Mouse (Mus musculus): ENCODE measurements around the gene Ppat. TPM values are rescaled to one million over a fixed set of nuclear protein-coding genes. Genes with fewer than 3 reads are reported as not detected.

Gene Ppat
- polyA plus RNA-seq, 1 experiment from 2014 or later, result 32.7 TPM

- H3K27ac ChIP-seq (ENCODE audit: low read length), result peak overlapping the region; percentile 93
- WGBS, result 27% methylated on average over 3 of the region's 3 CpGs
- H3K4me2 ChIP-seq (ENCODE audit: low read depth, low read length), result peak overlapping the region; percentile 81
- ATAC-seq (ENCODE audit: low read depth), result no peak
- 0 out of 2 replicates have a peak, but pooled peaks cover 2% of the 10 kb centered on the region for H3K36me3 ChIP-seq (ENCODE audit: control insufficient read depth, insufficient read depth, low read length)
- H3K4me1 ChIP-seq (replicated peaks; ENCODE audit: control insufficient read depth, insufficient read depth, low read length), result peaks cover 2% of the 10 kb centered on the region; the same call in 1 of the 2 replicates
- no peaks in the 10 kb centered on the region for H3K9me3 ChIP-seq (ENCODE audit: control insufficient read depth, low read length)
- peak overlapping the region; percentile 93 for H3K9ac ChIP-seq (ENCODE audit: low read length)
- H3K4me3 ChIP-seq (ENCODE audit: low read length), result peak overlapping the region; percentile 83
- no peaks in the 10 kb centered on the region for H3K27me3 ChIP-seq (ENCODE audit: control insufficient read depth, insufficient read depth, low read depth, low read length)
Measured at GRCm38 (mm10) chr5:76906155-76906499, 45.3 kb downstream of the Ppat start.

DNA sequence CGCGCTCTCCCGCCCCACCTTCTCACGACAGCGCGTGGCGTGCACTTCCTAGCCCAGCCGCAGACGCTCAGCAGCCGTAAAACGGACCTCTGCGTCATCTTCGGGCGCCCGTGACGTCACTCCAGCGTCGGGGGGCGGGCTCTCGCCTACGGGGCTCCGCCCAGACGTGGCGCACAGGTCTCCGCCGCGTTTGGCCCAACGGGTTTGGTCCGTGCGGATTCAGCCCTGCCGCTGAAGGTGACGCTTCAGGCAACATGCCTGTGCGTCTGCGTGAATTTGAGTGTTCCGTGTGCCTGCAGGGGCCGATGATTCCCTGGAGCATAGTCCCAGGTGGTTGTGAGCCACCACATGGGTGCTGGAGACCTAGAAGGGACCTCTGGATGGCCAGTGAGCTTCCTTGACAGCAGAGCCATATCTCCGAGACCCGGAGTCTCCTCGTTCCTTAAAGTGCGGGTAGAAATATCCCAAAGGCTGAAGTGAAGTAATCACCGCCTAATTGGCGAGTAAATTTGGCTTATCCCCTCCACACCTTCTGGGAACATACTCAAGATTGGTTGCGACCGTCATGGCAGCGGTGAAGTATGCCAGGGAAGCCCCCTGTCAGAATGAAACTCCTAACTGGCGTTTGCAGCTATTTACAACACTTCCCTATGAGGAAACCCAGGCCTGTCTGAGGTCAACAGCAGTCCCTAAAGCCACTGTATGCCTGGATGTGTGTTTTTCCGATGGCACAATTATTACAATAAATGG is 45.8 kb downstream of the Ppat start, which contains the start of gene Aasdh:
Aasdh (minus strand) TSS at position 110 of the 750 bp plus-strand sequence.
- Histone ChIP-seq H3K27me3 (ENCODE audit: control insufficient read depth, insufficient read depth, low read depth, low read length) (no peaks in the 10 kb centered on the region), H3K9me3 (ENCODE audit: control insufficient read depth, low read length) (no peaks in the 10 kb centered on the region), H3K36me3 (ENCODE audit: control insufficient read depth, insufficient read depth, low read length) (0 out of 2 replicates have a peak, but pooled peaks cover 2% of the 10 kb centered on the region), H3K4me2 (ENCODE audit: low read depth, low read length) (peak within 1 kb of the TSS; percentile 81), H3K27ac (ENCODE audit: low read length) (peak within 1 kb of the TSS; percentile 93), H3K9ac (ENCODE audit: low read length) (peak within 1 kb of the TSS; percentile 93), H3K4me3 (ENCODE audit: low read length) (peak within 1 kb of the TSS; percentile 83), H3K4me1 (replicated peaks; ENCODE audit: control insufficient read depth, insufficient read depth, low read length) (peaks cover 2% of the 10 kb centered on the region; the same call in 1 of the 2 replicates)
- WGBS, result under 1% methylated on average over 47 of the region's 47 CpGs
- ATAC-seq (ENCODE audit: low read depth), result peak; percentile 100

- peaks cover 2% of the 10 kb centered on the region; the same call in 1 of the 2 replicates for H3K4me1 ChIP-seq (replicated peaks; ENCODE audit: control insufficient read depth, insufficient read depth, low read length)
- H3K9me3 ChIP-seq (ENCODE audit: control insufficient read depth, low read length), result no peaks in the 10 kb centered on the region
- H3K27me3 ChIP-seq (ENCODE audit: control insufficient read depth, insufficient read depth, low read depth, low read length), result no peaks in the 10 kb centered on the region
- WGBS, result under 1% methylated on average over 19 of the region's 19 CpGs
- ATAC-seq (ENCODE audit: low read depth), result peak; percentile 46; the same call in 1 of the 2 replicates
- H3K27ac ChIP-seq (ENCODE audit: low read length), result peak overlapping the region; percentile 93
- H3K4me3 ChIP-seq (ENCODE audit: low read length), result peak overlapping the region; percentile 83
- 0 out of 2 replicates have a peak, but pooled peaks cover 2% of the 10 kb centered on the region for H3K36me3 ChIP-seq (ENCODE audit: control insufficient read depth, insufficient read depth, low read length)
- H3K9ac ChIP-seq (ENCODE audit: low read length), result peak overlapping the region; percentile 93
- H3K4me2 ChIP-seq (ENCODE audit: low read depth, low read length), result peak overlapping the region; percentile 81
Measured at GRCm38 (mm10) chr5:76904713-76905404, 46.5 kb downstream of the Ppat start.

DNA sequence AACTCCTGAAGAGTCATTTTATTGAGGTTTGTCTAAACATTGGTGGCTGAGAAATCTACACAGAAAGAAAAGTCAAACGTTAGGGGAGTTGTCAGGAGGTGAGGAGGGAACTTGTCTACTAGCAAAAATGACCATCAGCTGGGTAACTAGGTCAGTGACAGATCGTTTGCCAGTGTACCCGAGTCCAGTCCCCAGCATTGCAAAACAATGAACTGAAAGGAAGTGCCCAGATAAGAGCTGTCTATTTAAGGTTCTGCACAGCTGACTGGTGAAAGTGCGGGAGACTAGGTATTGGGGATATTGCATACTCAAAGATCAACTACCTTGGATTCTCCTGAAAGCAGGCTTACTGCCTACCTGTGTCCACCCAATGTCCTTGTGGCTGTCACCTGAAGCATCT is 49.2 kb downstream of the Ppat start:
- H3K27me3 ChIP-seq (ENCODE audit: control insufficient read depth, insufficient read depth, low read depth, low read length), result no peaks in the 10 kb centered on the region

GRCm38 (mm10) chr5:76893084-76893483 is 58.3 kb downstream of the Ppat start:
- no peak for ATAC-seq (ENCODE audit: low read depth)
- H3K36me3 ChIP-seq (ENCODE audit: control insufficient read depth, insufficient read depth, low read length), result peaks cover 5% of the 10 kb centered on the region; the same call in 1 of the 2 replicates
- 66% methylated on average over 2 of the region's 2 CpGs for WGBS
- no peak overlapping the region for H3K4me2 ChIP-seq (ENCODE audit: low read depth, low read length)
- no peaks in the 10 kb centered on the region for H3K27me3 ChIP-seq (ENCODE audit: control insufficient read depth, insufficient read depth, low read depth, low read length)
- H3K4me3 ChIP-seq (ENCODE audit: low read length), result no peak overlapping the region
- H3K9me3 ChIP-seq (ENCODE audit: control insufficient read depth, low read length), result no peaks in the 10 kb centered on the region
- H3K4me1 ChIP-seq (replicated peaks; ENCODE audit: control insufficient read depth, insufficient read depth, low read length), result no peaks in the 10 kb centered on the region
- H3K9ac ChIP-seq (ENCODE audit: low read length), result no peak overlapping the region
- no peak overlapping the region for H3K27ac ChIP-seq (ENCODE audit: low read length)

More for the DNA sequence above, 49.2 kb downstream of the Ppat start:
- H3K9me3 ChIP-seq (ENCODE audit: control insufficient read depth, low read length), result no peaks in the 10 kb centered on the region
- WGBS, result 66% methylated on average over 4 of the region's 4 CpGs
- H3K27ac ChIP-seq (ENCODE audit: low read length), result no peak overlapping the region
- no peak overlapping the region for H3K4me3 ChIP-seq (ENCODE audit: low read length)
- H3K9ac ChIP-seq (ENCODE audit: low read length), result no peak overlapping the region
- H3K4me2 ChIP-seq (ENCODE audit: low read depth, low read length), result no peak overlapping the region
- H3K36me3 ChIP-seq (ENCODE audit: control insufficient read depth, insufficient read depth, low read length), result no peaks in the 10 kb centered on the region
- ATAC-seq (ENCODE audit: low read depth), result no peak
- peaks cover 2% of the 10 kb centered on the region; the same call in 1 of the 2 replicates for H3K4me1 ChIP-seq (replicated peaks; ENCODE audit: control insufficient read depth, insufficient read depth, low read length)

DNA sequence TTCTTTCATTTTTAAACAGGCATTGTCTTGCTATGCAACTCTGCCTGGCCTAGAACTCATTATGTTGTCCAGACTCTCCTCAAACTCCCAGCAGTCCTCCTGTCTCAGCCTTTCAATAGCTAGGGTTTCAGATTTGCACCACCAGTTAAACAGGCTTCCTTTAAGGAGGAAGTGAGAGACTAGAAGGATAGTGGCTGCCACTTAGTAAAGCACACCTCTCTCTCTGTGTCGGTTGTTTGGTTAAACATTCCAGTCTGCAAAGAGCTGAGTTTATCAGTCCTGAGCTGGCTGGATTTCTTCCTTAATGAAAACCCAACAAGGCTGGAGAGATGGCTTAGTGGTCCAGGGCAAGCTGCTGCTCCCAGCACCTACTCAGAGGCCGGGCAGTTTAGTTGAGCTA is 58.8 kb downstream of the Ppat start:
- WGBS, result 32% methylated on average over 2 of the region's 2 CpGs
- H3K27ac ChIP-seq (ENCODE audit: low read length), result peak overlapping the region; percentile 20; the same call in 1 of the 2 replicates

DNA sequence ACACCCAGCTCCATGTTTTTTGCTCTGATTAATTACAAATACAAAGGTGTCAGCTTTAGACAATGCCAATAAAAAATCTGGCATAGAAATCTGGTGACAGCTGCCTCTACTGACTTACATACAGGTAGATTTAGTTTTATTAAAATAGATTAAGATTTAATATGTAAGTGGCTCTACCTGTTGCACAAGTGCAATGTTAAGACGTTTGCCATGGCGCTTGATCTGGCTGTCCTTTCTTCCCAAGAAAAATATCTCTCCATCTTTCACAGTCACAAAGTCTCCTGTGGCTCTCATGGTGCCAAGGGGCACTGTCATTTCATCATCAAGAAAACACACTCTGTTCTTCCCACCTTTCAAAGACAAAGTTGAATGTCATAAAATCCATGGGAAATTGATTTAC is 64.4 kb downstream of the Ppat start:
- WGBS, result 87% methylated on average over 2 of the region's 2 CpGs
- H3K4me2 ChIP-seq (ENCODE audit: low read depth, low read length), result no peak overlapping the region
- H3K4me3 ChIP-seq (ENCODE audit: low read length), result no peak overlapping the region
- no peak for ATAC-seq (ENCODE audit: low read depth)
- H3K36me3 ChIP-seq (ENCODE audit: control insufficient read depth, insufficient read depth, low read length), result peaks cover 21% of the 10 kb centered on the region
- no peaks in the 10 kb centered on the region for H3K4me1 ChIP-seq (replicated peaks; ENCODE audit: control insufficient read depth, insufficient read depth, low read length)
- H3K27me3 ChIP-seq (ENCODE audit: control insufficient read depth, insufficient read depth, low read depth, low read length), result no peaks in the 10 kb centered on the region
- no peaks in the 10 kb centered on the region for H3K9me3 ChIP-seq (ENCODE audit: control insufficient read depth, low read length)
- H3K27ac ChIP-seq (ENCODE audit: low read length), result no peak overlapping the region
- H3K9ac ChIP-seq (ENCODE audit: low read length), result no peak overlapping the region

More for the DNA sequence above, 58.8 kb downstream of the Ppat start:
- no peak overlapping the region for H3K4me3 ChIP-seq (ENCODE audit: low read length)
- H3K9ac ChIP-seq (ENCODE audit: low read length), result no peak overlapping the region
- H3K4me1 ChIP-seq (replicated peaks; ENCODE audit: control insufficient read depth, insufficient read depth, low read length), result no peaks in the 10 kb centered on the region
- H3K27me3 ChIP-seq (ENCODE audit: control insufficient read depth, insufficient read depth, low read depth, low read length), result no peaks in the 10 kb centered on the region
- peak; percentile 61 for ATAC-seq (ENCODE audit: low read depth)
- H3K36me3 ChIP-seq (ENCODE audit: control insufficient read depth, insufficient read depth, low read length), result peaks cover 5% of the 10 kb centered on the region; the same call in 1 of the 2 replicates
- no peaks in the 10 kb centered on the region for H3K9me3 ChIP-seq (ENCODE audit: control insufficient read depth, low read length)
- H3K4me2 ChIP-seq (ENCODE audit: low read depth, low read length), result no peak overlapping the region

DNA sequence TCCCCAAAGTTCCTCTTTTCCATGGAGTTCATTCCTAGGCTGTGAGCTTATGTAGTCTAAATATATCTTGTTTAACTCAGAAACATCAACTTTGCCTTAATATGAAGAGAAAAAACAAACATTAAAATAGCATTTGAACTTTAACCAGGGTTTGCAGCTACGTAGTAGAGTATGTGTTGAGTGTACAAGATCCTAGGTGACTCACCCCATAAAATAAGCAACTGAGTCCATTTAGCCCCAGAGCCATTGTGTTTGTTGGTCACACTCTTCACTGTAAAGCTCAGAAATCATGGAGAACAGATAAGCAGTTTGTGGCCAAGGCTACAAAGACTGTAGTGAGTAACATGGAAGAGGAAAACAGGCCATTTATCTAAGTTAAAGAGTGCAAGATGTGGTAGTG is 67.3 kb downstream of the Ppat start:
- WGBS, result 82% methylated on average over 1 of the region's 1 CpGs
- peaks cover 16% of the 10 kb centered on the region for H3K36me3 ChIP-seq (ENCODE audit: control insufficient read depth, insufficient read depth, low read length)
- no peak overlapping the region for H3K4me3 ChIP-seq (ENCODE audit: low read length)
- ATAC-seq (ENCODE audit: low read depth), result no peak
- no peak overlapping the region for H3K9ac ChIP-seq (ENCODE audit: low read length)
- H3K27me3 ChIP-seq (ENCODE audit: control insufficient read depth, insufficient read depth, low read depth, low read length), result no peaks in the 10 kb centered on the region
- H3K27ac ChIP-seq (ENCODE audit: low read length), result no peak overlapping the region
- H3K4me2 ChIP-seq (ENCODE audit: low read depth, low read length), result no peak overlapping the region
- no peaks in the 10 kb centered on the region for H3K9me3 ChIP-seq (ENCODE audit: control insufficient read depth, low read length)
- H3K4me1 ChIP-seq (replicated peaks; ENCODE audit: control insufficient read depth, insufficient read depth, low read length), result no peaks in the 10 kb centered on the region

GRCm38 (mm10) chr5:76876106-76876758 is 75.1 kb downstream of the Ppat start:
- ATAC-seq (ENCODE audit: low read depth), result no peak
- WGBS, result 87% methylated on average over 25 of the region's 25 CpGs

More at GRCm38 (mm10) chr5:76876106-76876758, 75.1 kb downstream of the Ppat start:
- Histone ChIP-seq H3K9ac (ENCODE audit: low read length) (no peak overlapping the region), H3K36me3 (ENCODE audit: control insufficient read depth, insufficient read depth, low read length) (peaks cover 15% of the 10 kb centered on the region), H3K27ac (ENCODE audit: low read length) (no peak overlapping the region), H3K4me3 (ENCODE audit: low read length) (no peak overlapping the region), H3K27me3 (ENCODE audit: control insufficient read depth, insufficient read depth, low read depth, low read length) (no peaks in the 10 kb centered on the region), H3K4me2 (ENCODE audit: low read depth, low read length) (no peak overlapping the region), H3K9me3 (ENCODE audit: control insufficient read depth, low read length) (no peaks in the 10 kb centered on the region), H3K4me1 (replicated peaks; ENCODE audit: control insufficient read depth, insufficient read depth, low read length) (no peaks in the 10 kb centered on the region)

Data from lung, embryonic 16.5 days (tissue).